Mouse (Mus musculus): ENCODE measurements around the gene Aff3. TPM values are rescaled to one million over a fixed set of nuclear protein-coding genes. Genes with fewer than 3 reads are reported as not detected.

Gene Aff3
- total RNA-seq, 2 experiments from 2014 or later: 4.0 to 9.6 TPM

- no peak for ATAC-seq (replicated peaks; ENCODE audit: low FRiP score, poor library complexity, severe bottlenecking)
These were observed 115.8 kb downstream of the Aff3 start for GRCm38 (mm10) chr1:38548671-38549661.

GRCm38 (mm10) chr1:38547685-38548084 lies 117.1 kb downstream of the Aff3 start:
- no peak for ATAC-seq (replicated peaks; ENCODE audit: low FRiP score, poor library complexity, severe bottlenecking)

GRCm38 (mm10) chr1:38546696-38547095 lies 118.1 kb downstream of the Aff3 start:
- ATAC-seq (replicated peaks; ENCODE audit: low FRiP score, poor library complexity, severe bottlenecking): no peak

GRCm38 (mm10) chr1:38545282-38545945 lies 119.3 kb downstream of the Aff3 start:
- no peak for ATAC-seq (replicated peaks; ENCODE audit: low FRiP score, poor library complexity, severe bottlenecking)

- ATAC-seq (replicated peaks; ENCODE audit: low FRiP score, poor library complexity, severe bottlenecking): no peak
These were observed 120.3 kb downstream of the Aff3 start for GRCm38 (mm10) chr1:38544501-38544900.

GRCm38 (mm10) chr1:38541536-38541935 lies 123.2 kb downstream of the Aff3 start:
- no peak for ATAC-seq (replicated peaks; ENCODE audit: low FRiP score, poor library complexity, severe bottlenecking)

- no peak for ATAC-seq (replicated peaks; ENCODE audit: low FRiP score, poor library complexity, severe bottlenecking)
These were observed 127.7 kb downstream of the Aff3 start for GRCm38 (mm10) chr1:38536929-38537540.

GRCm38 (mm10) chr1:38532581-38532980 lies 132.2 kb downstream of the Aff3 start:
- no peak for ATAC-seq (replicated peaks; ENCODE audit: low FRiP score, poor library complexity, severe bottlenecking)

GRCm38 (mm10) chr1:38528607-38529006 lies 136.1 kb downstream of the Aff3 start:
- no peak for ATAC-seq (replicated peaks; ENCODE audit: low FRiP score, poor library complexity, severe bottlenecking)

GRCm38 (mm10) chr1:38526568-38526967 lies 138.2 kb downstream of the Aff3 start:
- ATAC-seq (replicated peaks; ENCODE audit: low FRiP score, poor library complexity, severe bottlenecking): no peak

GRCm38 (mm10) chr1:38521651-38522050 lies 143.1 kb downstream of the Aff3 start:
- ATAC-seq (replicated peaks; ENCODE audit: low FRiP score, poor library complexity, severe bottlenecking): no peak

- no peak for ATAC-seq (replicated peaks; ENCODE audit: low FRiP score, poor library complexity, severe bottlenecking)
These were observed 148.5 kb downstream of the Aff3 start for GRCm38 (mm10) chr1:38516225-38516624.

GRCm38 (mm10) chr1:38514634-38515011 lies 150.1 kb downstream of the Aff3 start:
- ATAC-seq (replicated peaks; ENCODE audit: low FRiP score, poor library complexity, severe bottlenecking): no peak

- no peak for ATAC-seq (replicated peaks; ENCODE audit: low FRiP score, poor library complexity, severe bottlenecking)
These were observed 150.7 kb downstream of the Aff3 start for GRCm38 (mm10) chr1:38513970-38514633.

GRCm38 (mm10) chr1:38512258-38513081 lies 152.3 kb downstream of the Aff3 start:
- ATAC-seq (replicated peaks; ENCODE audit: low FRiP score, poor library complexity, severe bottlenecking): no peak

- ATAC-seq (replicated peaks; ENCODE audit: low FRiP score, poor library complexity, severe bottlenecking): no peak
These were observed 153.7 kb downstream of the Aff3 start for GRCm38 (mm10) chr1:38511076-38511475.

- no peak for ATAC-seq (replicated peaks; ENCODE audit: low FRiP score, poor library complexity, severe bottlenecking)
These were observed 155.5 kb downstream of the Aff3 start for GRCm38 (mm10) chr1:38509301-38509700.

- no peak for ATAC-seq (replicated peaks; ENCODE audit: low FRiP score, poor library complexity, severe bottlenecking)
These were observed 157.0 kb downstream of the Aff3 start for GRCm38 (mm10) chr1:38507636-38508179.

- no peak for ATAC-seq (replicated peaks; ENCODE audit: low FRiP score, poor library complexity, severe bottlenecking)
These were observed 158.4 kb downstream of the Aff3 start for GRCm38 (mm10) chr1:38506396-38506795.

Measured in erythroid progenitor cell, adult 5-6 weeks (primary cell).